8 mouse cellular contexts compared by ENCODE assay signal in genomic region chr7:127614091-127614490, GRCm38 (mm10). TPM values are rescaled to one million over a fixed set of nuclear protein-coding genes. Genes with fewer than 3 reads are reported as not detected.
DNase-seq lines count a peak whose midpoint lies in the region; ATAC-seq and TF ChIP-seq lines count a peak whose summit lies in the region.

No protein-coding gene starts in this region.

- in situ Hi-C loops in ES-E14 (cut with MboI; ENCODE audit: low sequenced_read_pairs in 2 of 2, unreplicated experiment in 2 of 2), result no loop called here

- peaks cover 19% of the 10 kb centered on the region for H3K9me3 ChIP-seq in heart, embryonic 11.5 days (replicated peaks; ENCODE audit: control insufficient read depth, low read length)
- H3K9me3 ChIP-seq in ES-E14 (ENCODE audit: control insufficient read depth, insufficient read depth, low read depth, low read length), result peaks cover 23% of the 10 kb centered on the region
- H3K9me3 ChIP-seq in hindbrain, embryonic 10.5 days, result 0 out of 2 replicates have a peak, but pooled peaks cover 3% of the 10 kb centered on the region
- H3K9me3 ChIP-seq in liver, embryonic 16.5 days (replicated peaks; ENCODE audit: control insufficient read depth, low read length), result no peaks in the 10 kb centered on the region

- no peak for DNase-seq in heart, postnatal 36 days
- no peak for DNase-seq in ES-E14 (ENCODE audit: low read depth, low spot score)
- no peak for DNase-seq in hindbrain, embryonic 10.5 days (ENCODE audit: low spot score)
- DNase-seq in gastrocnemius, postnatal 10 days, result no peak
- DNase-seq in ovary, postnatal 36 days (ENCODE audit: low spot score), result no peak

- intact Hi-C loops in heart, postnatal 36 days (cut with DNase I), result no loop called here

- peak overlapping the region; percentile 91 for H3K27ac ChIP-seq in heart, embryonic 11.5 days (ENCODE audit: low read depth, low read length)
- H3K27ac ChIP-seq in ES-E14 (ENCODE audit: insufficient read depth, low read depth, low read length, poor library complexity, severe bottlenecking), result no peak overlapping the region
- H3K27ac ChIP-seq in hindbrain, embryonic 10.5 days, result peak overlapping the region; percentile 98
- no peak overlapping the region; the same call in 1 of the 2 replicates for H3K27ac ChIP-seq in liver, embryonic 16.5 days (ENCODE audit: low read length)

- H3K4me1 ChIP-seq in heart, embryonic 11.5 days (ENCODE audit: control insufficient read depth, insufficient read depth, low read length), result peaks cover 8% of the 10 kb centered on the region
- peaks cover 0 to 3% of the 10 kb centered on the region in 2 experiments; a peak in 1 of 4 replicates for H3K4me1 ChIP-seq in ES-E14 (ENCODE audit: control insufficient read depth in 2 of 2, insufficient read depth in 2 of 2, low read length in 2 of 2, poor library complexity in 1 of 2)
- peaks cover 28% of the 10 kb centered on the region for H3K4me1 ChIP-seq in hindbrain, embryonic 10.5 days (replicated peaks)
- peaks cover 10% of the 10 kb centered on the region for H3K4me1 ChIP-seq in liver, embryonic 16.5 days (ENCODE audit: control insufficient read depth, low read depth, low read length)

- no peaks in the 10 kb centered on the region for H3K27me3 ChIP-seq in heart, embryonic 11.5 days (ENCODE audit: control insufficient read depth, insufficient read depth, low read length)
- H3K27me3 ChIP-seq in hindbrain, embryonic 10.5 days (ENCODE audit: insufficient read depth, poor library complexity, severe bottlenecking), result no peaks in the 10 kb centered on the region
- H3K27me3 ChIP-seq in liver, embryonic 16.5 days (ENCODE audit: control insufficient read depth, insufficient read depth, low read depth, low read length), result peaks cover 14% of the 10 kb centered on the region

- H3K36me3 ChIP-seq in heart, embryonic 11.5 days (ENCODE audit: control insufficient read depth, insufficient read depth, low read length), result peaks cover 36% of the 10 kb centered on the region
- peaks cover 30% of the 10 kb centered on the region for H3K36me3 ChIP-seq in ES-E14 (ENCODE audit: control insufficient read depth, insufficient read depth, low read length, poor library complexity, severe bottlenecking)
- peaks cover 50% of the 10 kb centered on the region for H3K36me3 ChIP-seq in hindbrain, embryonic 10.5 days
- peaks cover 18% of the 10 kb centered on the region for H3K36me3 ChIP-seq in liver, embryonic 16.5 days (ENCODE audit: control insufficient read depth, insufficient read depth)

- no peak for ATAC-seq in heart, embryonic 11.5 days (replicated peaks; ENCODE audit: insufficient number of reproducible peaks, low FRiP score, low TSS enrichment)
- ATAC-seq in liver, embryonic 16.5 days (ENCODE audit: low read depth), result peak; percentile 39; the same call in 1 of the 2 replicates
- ATAC-seq in frontal cortex, adult (ENCODE audit: low TSS enrichment), result no peak

- peak overlapping the region; percentile 98 for H3K9ac ChIP-seq in heart, embryonic 11.5 days (ENCODE audit: low read depth, low read length)
- peak overlapping the region; percentile 85 for H3K9ac ChIP-seq in ES-E14 (ENCODE audit: insufficient read depth, low read depth, low read length, poor library complexity, severe bottlenecking)
- H3K9ac ChIP-seq in liver, embryonic 16.5 days (ENCODE audit: low read depth, low read length), result peak overlapping the region; percentile 79

- peak overlapping the region; percentile 67 for H3K4me2 ChIP-seq in heart, embryonic 11.5 days
- H3K4me2 ChIP-seq in liver, embryonic 16.5 days (ENCODE audit: low read depth, low read length), result peak overlapping the region; percentile 90

- WGBS in heart, embryonic 11.5 days (ENCODE audit: insufficient replicate concordance), result 28% methylated on average over 8 of the region's 8 CpGs
- WGBS in hindbrain, embryonic 10.5 days, result 27% methylated on average over 8 of the region's 8 CpGs
- 31% methylated on average over 8 of the region's 8 CpGs for WGBS in liver, embryonic 16.5 days (ENCODE audit: insufficient replicate concordance)

- H3K4me3 ChIP-seq in heart, embryonic 11.5 days (ENCODE audit: low read depth, low read length), result peak overlapping the region; percentile 99
- peak overlapping the region; percentile 56 to 80; a peak in 3 of 4 replicates for H3K4me3 ChIP-seq in ES-E14 (ENCODE audit: insufficient read depth in 1 of 2, low read depth in 1 of 2, low read length in 2 of 2, poor library complexity in 1 of 2, severe bottlenecking in 1 of 2)
- peak overlapping the region; percentile 100 for H3K4me3 ChIP-seq in hindbrain, embryonic 10.5 days
- peak overlapping the region; percentile 82 for H3K4me3 ChIP-seq in liver, embryonic 16.5 days (ENCODE audit: low read depth, low read length)

TF ChIP-seq in ES-E14, 5 proteins besides CTCF, POLR2A, EP300 and RAD21:
- no peak for TF ChIP-seq ZC3H11A (IDR thresholded peaks at IDR 0.05; ENCODE audit: borderline replicate concordance, low read depth, low read length)
- TF ChIP-seq HCFC1 (IDR thresholded peaks at IDR 0.05; ENCODE audit: borderline replicate concordance, insufficient read depth, low read length), result no peak
- TF ChIP-seq CHD2 (IDR thresholded peaks at IDR 0.05; ENCODE audit: low read depth, low read length), result no peak
- TF ChIP-seq ZNF384 (IDR thresholded peaks at IDR 0.05; ENCODE audit: low read depth, low read length), result no peak
- no peak for TF ChIP-seq MAFK (IDR thresholded peaks at IDR 0.05; ENCODE audit: insufficient read depth, low read depth, low read length)
TF ChIP-seq in ES-E14: peak in this region for 0.

RNA-seq across cellular contexts. Expression of gene Zfp629, which starts 1.5 kb away (rescaled TPM):
- 11.2 and 12.0 TPM in 2 replicates for polyA plus RNA-seq in heart, embryonic 11.5 days (2014; fragmentation: Nextera tagmentation; extraction: Ambion mirVana)
- total RNA-seq in heart, postnatal 36 days (2021), result 10 to 100 TPM; 18.1 to 22.4 TPM
- 2.1 and 2.9 TPM in 2 replicates for total RNA-seq in ES-E14 (2012; rRNA removed)
- polyA plus RNA-seq in hindbrain, embryonic 10.5 days (2016; fragmentation: Nextera tagmentation; extraction: Ambion mirVana), result 34.5 and 36.7 TPM in 2 replicates
- polyA plus RNA-seq in liver, embryonic 16.5 days (2015; fragmentation: Nextera tagmentation; extraction: Ambion mirVana), result 1.4 and 2.1 TPM in 2 replicates
- 10 to 100 TPM in 1 of 2 experiments, 1 to 10 TPM in 1; 9.2 to 14.7 TPM for total RNA-seq in gastrocnemius, postnatal 10 days (2021)

RNA-seq across cellular contexts. Expression of gene Rnf40, which starts 25.5 kb away (rescaled TPM):
- 23.4 and 27.6 TPM in 2 replicates for polyA plus RNA-seq in heart, embryonic 11.5 days (2014; fragmentation: Nextera tagmentation; extraction: Ambion mirVana)
- total RNA-seq in heart, postnatal 36 days (2021), result 10 to 100 TPM; 42.3 to 43.1 TPM
- total RNA-seq in ES-E14 (2012; rRNA removed), result 71.0 and 94.9 TPM in 2 replicates
- 57.8 and 58.8 TPM in 2 replicates for polyA plus RNA-seq in hindbrain, embryonic 10.5 days (2016; fragmentation: Nextera tagmentation; extraction: Ambion mirVana)
- 17.5 and 18.0 TPM in 2 replicates for polyA plus RNA-seq in liver, embryonic 16.5 days (2015; fragmentation: Nextera tagmentation; extraction: Ambion mirVana)
- 10 to 100 TPM; 26.9 to 37.8 TPM for total RNA-seq in gastrocnemius, postnatal 10 days (2021)

RNA-seq across cellular contexts. Expression of gene Ccdc189, which starts 25.7 kb away (rescaled TPM):
- 8.7 and 10.0 TPM in 2 replicates for polyA plus RNA-seq in heart, embryonic 11.5 days (2014; fragmentation: Nextera tagmentation; extraction: Ambion mirVana)
- 10 to 100 TPM; 10.4 to 12.1 TPM for total RNA-seq in heart, postnatal 36 days (2021)
- total RNA-seq in ES-E14 (2012; rRNA removed), result 3.8 and 6.0 TPM in 2 replicates
- 15.7 and 16.5 TPM in 2 replicates for polyA plus RNA-seq in hindbrain, embryonic 10.5 days (2016; fragmentation: Nextera tagmentation; extraction: Ambion mirVana)
- polyA plus RNA-seq in liver, embryonic 16.5 days (2015; fragmentation: Nextera tagmentation; extraction: Ambion mirVana), result 5.9 and 6.5 TPM in 2 replicates
- total RNA-seq in gastrocnemius, postnatal 10 days (2021), result 1 to 10 TPM; 1.7 to 3.2 TPM

RNA-seq across cellular contexts. Expression of gene Phkg2, which starts 41.0 kb away (rescaled TPM):
- polyA plus RNA-seq in heart, embryonic 11.5 days (2014; fragmentation: Nextera tagmentation; extraction: Ambion mirVana), result 41.5 and 44.9 TPM in 2 replicates
- 10 to 100 TPM; 17.7 to 19.0 TPM for total RNA-seq in heart, postnatal 36 days (2021)
- 32.1 and 46.1 TPM in 2 replicates for total RNA-seq in ES-E14 (2012; rRNA removed)
- 47.0 and 54.1 TPM in 2 replicates for polyA plus RNA-seq in hindbrain, embryonic 10.5 days (2016; fragmentation: Nextera tagmentation; extraction: Ambion mirVana)
- polyA plus RNA-seq in liver, embryonic 16.5 days (2015; fragmentation: Nextera tagmentation; extraction: Ambion mirVana), result 19.7 and 21.1 TPM in 2 replicates
- 10 to 100 TPM; 13.3 to 17.6 TPM for total RNA-seq in gastrocnemius, postnatal 10 days (2021)

RNA-seq across cellular contexts. Expression of gene Tmem265, which starts 52.9 kb away (rescaled TPM):
- 3.0 and 5.6 TPM in 2 replicates for polyA plus RNA-seq in heart, embryonic 11.5 days (2014; fragmentation: Nextera tagmentation; extraction: Ambion mirVana)
- not detected for total RNA-seq in heart, postnatal 36 days (2021)
- 5.0 TPM in 1 of 2 replicates, not detected in the other for total RNA-seq in ES-E14 (2012; rRNA removed)
- 7.9 and 13.7 TPM in 2 replicates for polyA plus RNA-seq in hindbrain, embryonic 10.5 days (2016; fragmentation: Nextera tagmentation; extraction: Ambion mirVana)
- polyA plus RNA-seq in liver, embryonic 16.5 days (2015; fragmentation: Nextera tagmentation; extraction: Ambion mirVana), result 2.9 and 4.3 TPM in 2 replicates
- total RNA-seq in gastrocnemius, postnatal 10 days (2021), result not detected

Comparison
In these comparisons a context has a peak if more than half of its experiments do, and no peak if none do; other contexts are left out.
1. H3K27ac ChIP-seq: peak in heart, embryonic 11.5 days (single experiment) and hindbrain, embryonic 10.5 days (single experiment); none in ES-E14 (single experiment) and liver, embryonic 16.5 days (single experiment).
2. Peak in every context shown above with its lines, with median percentiles within 50 percentile points of each other: H3K4me3 ChIP-seq and H3K9ac ChIP-seq.